Mouse (Mus musculus): ENCODE results near the gene Rrp7a.

The Rrp7a gene

GRCm38 (mm10) chr15:83122566-83123145 is at the start of gene Rrp7a:
Gene Rrp7a, minus strand, starts transcription at chr15:83122801.
- DNase-seq: peak; percentile 93 to 95

GRCm38 (mm10) chr15:83171712-83172481 is 49.3 kb upstream of the Rrp7a start:
- peak; percentile 94 to 98 for DNase-seq

GRCm38 (mm10) chr15:83170956-83171659 is 48.5 kb upstream of the Rrp7a start:
- DNase-seq: no peak

- peak; percentile 40 to 55 for DNase-seq
Observed at GRCm38 (mm10) chr15:83169772-83170722, 47.4 kb upstream of the Rrp7a start.

- peak; percentile 77 to 84 for DNase-seq
Observed at GRCm38 (mm10) chr15:83168875-83169771, 46.5 kb upstream of the Rrp7a start.

GRCm38 (mm10) chr15:83168311-83168710 is 45.7 kb upstream of the Rrp7a start:
- DNase-seq: no peak

- DNase-seq: no peak
Observed at GRCm38 (mm10) chr15:83167550-83168065, 45.0 kb upstream of the Rrp7a start.

- DNase-seq: no peak
Observed at GRCm38 (mm10) chr15:83167126-83167525, 44.5 kb upstream of the Rrp7a start.

- peak in 1 of 2 experiments; percentile 42 for DNase-seq
Observed at GRCm38 (mm10) chr15:83166642-83167041, 44.0 kb upstream of the Rrp7a start.

- DNase-seq: no peak
Observed at GRCm38 (mm10) chr15:83165526-83166315, 43.1 kb upstream of the Rrp7a start.

GRCm38 (mm10) chr15:83164971-83165471 is 42.4 kb upstream of the Rrp7a start:
- DNase-seq: no peak

GRCm38 (mm10) chr15:83162818-83163485 is 40.4 kb upstream of the Rrp7a start:
- no peak for DNase-seq

- no peak for DNase-seq
Observed at GRCm38 (mm10) chr15:83162001-83162400, 39.4 kb upstream of the Rrp7a start.

- no peak for DNase-seq
Observed at GRCm38 (mm10) chr15:83161062-83161748, 38.6 kb upstream of the Rrp7a start.

GRCm38 (mm10) chr15:83160561-83160960 is 38.0 kb upstream of the Rrp7a start:
- DNase-seq: no peak

GRCm38 (mm10) chr15:83159823-83160222 is 37.2 kb upstream of the Rrp7a start:
- peak; percentile 52 to 71 for DNase-seq

GRCm38 (mm10) chr15:83158587-83159160 is 36.1 kb upstream of the Rrp7a start:
- no peak for DNase-seq

GRCm38 (mm10) chr15:83157667-83158064 is 35.1 kb upstream of the Rrp7a start:
- DNase-seq: no peak
